Mouse (Mus musculus) forebrain, embryonic 14.5 days (tissue): Measurements from ENCODE around the gene Sugp2. TPM values are rescaled to one million over a fixed set of nuclear protein-coding genes. Genes with fewer than 3 reads are reported as not detected.
"Not testable (repeated sequence)": the region's sequence is repeated elsewhere in the genome, so short reads cannot be mapped to it uniquely, and the experiment has no call there.

Experiments
- ATAC-seq: fragments of 200-750 bp; cut with Nextera tagmentation; 2 replicates; pipeline ENCODE4 v1.8.0; 2017; ENCODE audit warnings: mild to moderate bottlenecking, moderate library complexity
- DNase-seq: peaks from one replicate; pipeline ENCODE4 v3.0.0-alpha.2; 2015; ENCODE audit warnings: low spot score
- H3K27ac ChIP-seq: fragments of 300-500 bp; sonication (generic); 2 replicates; pipeline ENCODE4 v1.5.1; 2014; ENCODE audit warnings: low read depth, mild to moderate bottlenecking, control low read depth, low read length, moderate library complexity
- H3K27me3 ChIP-seq: fragments of 300-500 bp; sonication (generic); replicated peaks from 2 replicates; pipeline ENCODE4 v1.6.1; 2014; ENCODE audit warnings: low read length, control low read depth, mixed read lengths; ENCODE audit not compliant: control insufficient read depth, insufficient read depth
- H3K36me3 ChIP-seq: fragments of 300-500 bp; sonication (generic); 2 replicates; pipeline ENCODE4 v1.6.1; 2014; ENCODE audit warnings: low read length, control low read depth; ENCODE audit not compliant: control insufficient read depth, insufficient read depth
- H3K4me1 ChIP-seq: fragments of 300-500 bp; sonication (generic); 2 replicates; pipeline ENCODE4 v1.6.1; 2014; ENCODE audit warnings: antibody characterized with exemption, low read length, control low read depth; ENCODE audit not compliant: control insufficient read depth, insufficient read depth
- H3K4me2 ChIP-seq: fragments of 300-500 bp; sonication (generic); 2 replicates; pipeline ENCODE4 v1.6.1; 2014; ENCODE audit warnings: mild to moderate bottlenecking, control low read depth, low read length
- H3K4me3 ChIP-seq: fragments of 300-500 bp; sonication (generic); 2 replicates; pipeline ENCODE4 v1.5.1; 2014; ENCODE audit warnings: low read depth, low read length, control low read depth
- H3K9ac ChIP-seq: fragments of 300-500 bp; sonication (generic); 2 replicates; pipeline ENCODE4 v1.6.1; 2014; ENCODE audit warnings: mild to moderate bottlenecking, low read length, control low read depth, moderate library complexity
- H3K9me3 ChIP-seq: fragments of 300-500 bp; sonication (generic); replicated peaks from 2 replicates; pipeline ENCODE4 v1.6.1; 2016; ENCODE audit warnings: low read length, control low read depth, mixed read lengths; ENCODE audit not compliant: control insufficient read depth
- WGBS: fragments of 180-500 bp; shearing (Covaris S2); extraction: QIAGEN DNeasy Blood & Tissue Kit; methylation state at CpG from one replicate; pipeline ENCODE4 v1.1.7; 2014; 5-methylcytosine and 5-hydroxymethylcytosine counted together
- polyA plus RNA-seq: library from polyadenylated mRNA; unstranded; fragments of >200 nt; fragmentation: Nextera tagmentation; extraction: Ambion mirVana; gene quantifications from 2 replicates; pipeline ENCODE4 v1.2.1, GENCODE M21; 2014

Gene Sugp2
- polyA plus RNA-seq, 1 experiment from 2014 or later: 55.6 TPM

DNA sequence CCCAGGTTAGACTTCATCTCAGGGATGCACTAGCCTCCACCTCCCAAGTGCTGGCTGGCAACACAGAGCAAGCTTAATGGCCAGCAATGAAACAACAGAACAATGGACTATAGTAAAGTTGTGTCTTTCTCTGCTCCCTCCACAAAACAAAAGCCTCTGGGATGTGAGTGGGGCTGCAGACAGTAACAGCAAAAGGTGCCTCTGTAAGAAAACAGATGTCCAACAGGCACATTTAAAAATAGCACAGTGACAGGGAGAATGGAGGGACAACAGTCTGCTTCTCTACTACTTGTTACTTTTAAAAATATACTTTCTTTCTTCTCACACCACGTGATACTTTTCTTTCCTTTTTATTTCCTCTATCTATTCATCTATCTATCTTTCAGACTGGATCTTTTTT lies 29.3 kb upstream of the Sugp2 start:
- H3K27me3 ChIP-seq: no peaks in the 10 kb centered on the region
- H3K36me3 ChIP-seq: no peaks in the 10 kb centered on the region
- H3K9ac ChIP-seq: no peak overlapping the region
- no peaks in the 10 kb centered on the region for H3K4me1 ChIP-seq
- DNase-seq: no peak
- 64% methylated on average over 1 of the region's 1 CpGs for WGBS
- no peak overlapping the region for H3K4me2 ChIP-seq
- no peak overlapping the region for H3K4me3 ChIP-seq
- no peak for ATAC-seq
- H3K27ac ChIP-seq: no peak overlapping the region
- H3K9me3 ChIP-seq: no peaks in the 10 kb centered on the region

DNA sequence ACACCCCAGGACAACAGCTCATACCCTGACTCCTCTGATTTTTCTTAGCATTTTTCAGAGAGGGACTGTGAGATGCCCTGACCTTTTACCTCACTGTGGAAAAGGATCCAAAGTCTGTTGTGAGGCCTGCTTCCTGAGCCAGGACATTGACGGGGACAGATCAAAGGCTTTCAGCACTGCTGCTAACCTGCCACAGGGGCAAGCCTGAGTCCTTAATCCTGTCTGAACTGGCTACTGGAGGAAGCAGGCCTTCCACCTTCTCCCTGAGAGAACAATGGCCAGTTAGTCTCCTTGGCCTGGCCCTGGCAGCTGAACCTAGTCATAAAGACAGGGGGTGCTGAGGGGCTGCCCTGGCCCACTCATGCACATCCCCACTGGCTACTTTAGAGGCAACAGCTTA lies 25.9 kb upstream of the Sugp2 start:
- DNase-seq (no peak), ATAC-seq (no peak)
- H3K4me2 ChIP-seq: no peak overlapping the region
- H3K27ac ChIP-seq: no peak overlapping the region
- H3K27me3 ChIP-seq: no peaks in the 10 kb centered on the region
- H3K4me1 ChIP-seq: peaks cover 5% of the 10 kb centered on the region; the same call in 1 of the 2 replicates
- 44% methylated on average over 1 of the region's 1 CpGs for WGBS
- no peaks in the 10 kb centered on the region for H3K36me3 ChIP-seq
- H3K9ac ChIP-seq: no peak overlapping the region
- no peak overlapping the region for H3K4me3 ChIP-seq
- no peaks in the 10 kb centered on the region for H3K9me3 ChIP-seq

DNA sequence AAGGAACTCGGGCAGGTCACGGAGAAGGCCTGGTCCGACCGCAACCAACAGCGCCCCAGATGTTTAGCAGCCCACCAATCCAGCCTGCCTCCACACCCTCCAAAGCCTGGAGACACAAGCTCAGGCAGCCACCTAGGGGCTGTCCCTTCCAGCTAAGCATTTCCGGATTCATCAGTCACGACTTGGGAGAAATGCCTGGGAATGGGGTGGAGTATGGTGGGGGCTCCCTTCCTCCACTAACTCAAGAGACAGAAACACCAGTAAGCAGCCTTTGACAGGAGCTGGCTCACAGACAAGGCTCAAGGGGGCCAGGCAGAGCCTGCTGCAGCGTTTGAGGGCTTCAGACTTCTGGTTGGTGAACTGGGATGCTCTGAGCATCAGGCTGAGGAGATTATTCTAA lies 23.5 kb upstream of the Sugp2 start:
- H3K27ac ChIP-seq: no peak overlapping the region
- H3K4me2 ChIP-seq: no peak overlapping the region
- peaks cover 7% of the 10 kb centered on the region; the same call in 1 of the 2 replicates for H3K4me1 ChIP-seq
- no peaks in the 10 kb centered on the region for H3K27me3 ChIP-seq
- 34% methylated on average over 8 of the region's 8 CpGs for WGBS
- H3K9me3 ChIP-seq: no peaks in the 10 kb centered on the region
- ATAC-seq (no peak), DNase-seq (no peak)
- no peaks in the 10 kb centered on the region for H3K36me3 ChIP-seq
- H3K9ac ChIP-seq: no peak overlapping the region
- H3K4me3 ChIP-seq: no peak overlapping the region

DNA sequence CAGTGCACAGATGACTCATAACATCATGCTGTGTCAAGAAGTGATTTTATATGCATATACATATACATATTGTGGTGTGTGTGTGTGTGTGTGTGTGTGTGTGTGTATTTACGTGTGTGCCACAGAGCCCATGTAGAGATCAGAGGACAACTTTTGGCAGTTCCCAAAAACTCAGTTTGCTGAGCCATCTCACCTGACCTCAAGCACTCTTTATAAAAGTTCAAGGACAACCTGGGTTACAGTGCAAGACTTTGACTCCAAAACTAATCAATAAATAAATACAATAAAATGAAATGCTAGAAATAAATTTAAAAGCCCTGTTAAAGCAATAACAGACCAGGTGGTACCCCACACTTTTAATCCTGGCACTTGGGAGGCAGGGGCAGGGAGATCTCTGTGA lies 22.8 kb upstream of the Sugp2 start:
- Histone ChIP-seq H3K4me2 (peak overlapping the region; percentile 96), H3K36me3 (no peaks in the 10 kb centered on the region), H3K4me1 (peaks cover 7% of the 10 kb centered on the region; the same call in 1 of the 2 replicates), H3K27me3 (no peaks in the 10 kb centered on the region), H3K4me3 (peak overlapping the region; percentile 60), H3K27ac (no peak overlapping the region), H3K9ac (peak overlapping the region; percentile 66; the same call in 1 of the 2 replicates), H3K9me3 (no peaks in the 10 kb centered on the region)
- WGBS: 79% methylated on average over 1 of the region's 1 CpGs
- DNase-seq (no peak), ATAC-seq (no peak)

DNA sequence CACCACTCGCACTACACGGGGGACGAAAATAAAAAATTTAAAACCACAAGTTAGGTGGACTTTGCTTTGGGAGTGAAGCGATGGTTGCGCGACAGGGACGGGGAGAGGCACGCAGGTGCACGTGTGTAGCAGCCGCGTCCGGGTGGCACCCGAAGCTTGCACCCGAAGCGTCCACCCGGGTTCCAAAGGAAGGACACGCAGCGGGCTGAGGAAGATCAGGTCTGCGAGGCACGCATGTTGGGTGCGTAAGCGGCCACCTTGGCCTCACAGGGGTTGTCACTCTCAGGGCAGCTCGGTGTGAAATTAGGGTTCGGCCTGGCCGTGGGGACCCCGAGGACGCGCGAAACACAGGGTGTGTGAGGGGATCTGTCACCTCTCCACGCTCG lies 22.3 kb upstream of the Sugp2 start:
- H3K4me3 ChIP-seq: peak overlapping the region; percentile 60
- H3K9ac ChIP-seq: peak overlapping the region; percentile 66
- H3K9me3 ChIP-seq: no peaks in the 10 kb centered on the region
- peaks cover 7% of the 10 kb centered on the region; the same call in 1 of the 2 replicates for H3K4me1 ChIP-seq
- no peaks in the 10 kb centered on the region for H3K36me3 ChIP-seq
- WGBS: 2% methylated on average over 29 of the region's 31 CpGs
- peak overlapping the region; percentile 96 for H3K4me2 ChIP-seq
- ATAC-seq (no peak), DNase-seq (no peak)
- no peaks in the 10 kb centered on the region for H3K27me3 ChIP-seq
- H3K27ac ChIP-seq: no peak overlapping the region

DNA sequence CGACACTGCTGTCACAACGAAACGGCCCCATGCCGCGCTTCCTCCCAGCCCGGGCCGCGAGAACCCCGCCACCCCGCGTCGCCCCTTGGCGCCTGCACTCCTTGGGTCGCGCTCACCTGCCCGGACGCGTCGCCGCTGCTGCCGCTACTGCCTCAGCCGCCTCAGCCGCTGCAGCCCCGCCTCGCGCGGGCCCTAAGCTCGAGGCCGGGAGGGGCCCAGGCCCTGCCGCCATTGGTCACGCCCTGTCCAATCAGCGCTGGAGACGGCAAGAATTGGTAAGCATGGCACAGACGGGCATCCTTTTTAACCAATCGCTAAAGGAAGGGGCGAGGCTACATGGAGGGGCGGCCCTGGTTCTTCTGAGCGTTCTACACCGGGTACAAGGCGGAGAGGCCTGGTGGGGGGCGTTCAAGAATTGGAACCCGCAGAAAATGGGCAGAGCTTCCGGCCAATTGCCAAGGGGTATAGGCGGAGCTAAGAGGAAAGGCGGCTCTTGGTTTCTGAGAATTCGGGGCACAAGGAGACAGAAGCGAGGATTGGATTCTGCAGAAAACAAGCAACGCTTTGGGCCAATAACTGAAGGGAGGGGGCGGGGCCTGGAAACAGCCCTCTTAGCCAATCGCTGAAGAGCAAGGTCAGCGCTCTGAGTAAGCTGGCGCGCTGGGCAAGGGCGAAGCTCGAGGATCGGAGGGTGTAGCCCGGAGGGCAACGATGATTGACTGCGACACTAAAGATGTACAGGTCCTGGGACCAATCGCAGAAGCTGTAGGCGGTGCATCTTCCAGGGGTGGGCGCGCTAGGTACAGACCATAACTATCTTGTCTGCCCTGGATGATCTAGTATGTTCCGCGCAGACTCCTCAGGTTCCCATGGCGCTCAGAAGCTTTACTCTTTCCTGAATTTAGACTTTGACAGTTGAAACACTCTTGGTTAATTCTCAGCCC lies 21.6 kb upstream of the Sugp2 start, which contains the start of gene Slc25a42:
Gene Slc25a42, minus strand, starts transcription at position 194 of the 944 bp plus-strand sequence.
- ATAC-seq (peak; percentile 99), DNase-seq (peak; percentile 100)
- Histone ChIP-seq H3K4me2 (peak within 1 kb of the TSS; percentile 96), H3K27ac (0 out of 2 replicates have a peak within 1 kb of the TSS, but pooled peaks have one; percentile 46), H3K4me1 (peaks cover 7% of the 10 kb centered on the region; the same call in 1 of the 2 replicates), H3K4me3 (peak within 1 kb of the TSS; percentile 60), H3K36me3 (no peaks in the 10 kb centered on the region), H3K27me3 (no peaks in the 10 kb centered on the region), H3K9ac (peak within 1 kb of the TSS; percentile 66), H3K9me3 (no peaks in the 10 kb centered on the region)
- under 1% methylated on average over 58 of the region's 66 CpGs for WGBS

DNA sequence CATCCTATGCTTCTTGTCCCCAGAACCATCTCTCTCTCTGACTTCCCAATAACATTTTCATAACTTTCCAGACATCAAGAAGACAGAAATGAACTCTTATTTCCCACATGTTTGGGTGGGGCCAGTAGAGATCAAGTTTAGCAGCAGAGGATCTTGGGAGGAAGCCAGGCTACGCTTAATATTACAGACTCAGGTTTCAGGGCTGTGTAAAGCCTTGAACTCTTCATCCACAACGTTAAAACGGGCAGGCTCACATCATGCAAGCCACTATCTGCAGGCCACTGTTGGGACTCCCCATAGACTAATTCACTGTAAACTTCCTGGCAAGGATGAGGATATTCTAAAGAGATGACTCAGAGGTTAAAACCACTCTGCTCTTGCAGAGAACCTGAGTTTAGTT lies 19.6 kb upstream of the Sugp2 start:
- Histone ChIP-seq H3K4me2 (no peak overlapping the region), H3K27me3 (no peaks in the 10 kb centered on the region), H3K9ac (no peak overlapping the region), H3K4me3 (no peak overlapping the region), H3K27ac (no peak overlapping the region), H3K9me3 (no peaks in the 10 kb centered on the region), H3K36me3 (no peaks in the 10 kb centered on the region), H3K4me1 (peaks cover 7% of the 10 kb centered on the region; the same call in 1 of the 2 replicates)
- ATAC-seq (no peak), DNase-seq (no peak)
- 72% methylated on average over 3 of the region's 3 CpGs for WGBS

DNA sequence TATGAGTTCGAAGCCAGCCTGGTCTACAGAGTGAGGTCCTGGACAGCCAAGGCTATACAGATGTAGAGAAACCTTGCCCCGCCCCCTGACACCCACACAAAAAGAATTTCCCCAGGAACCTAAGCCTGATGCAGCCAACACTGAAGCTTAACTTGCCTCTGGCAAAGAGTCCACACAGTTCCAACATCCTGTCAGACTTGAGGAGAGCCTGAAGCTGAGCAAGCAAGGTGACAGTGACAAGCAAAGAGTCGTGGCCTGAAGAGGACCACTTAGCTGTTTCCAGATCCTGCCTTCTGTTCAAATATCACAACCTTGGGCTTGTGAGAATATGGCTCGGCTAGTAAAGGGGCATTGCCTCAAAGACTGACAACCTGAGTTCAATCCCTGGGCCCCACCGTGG lies 18.9 kb upstream of the Sugp2 start:
- no peak overlapping the region for H3K27ac ChIP-seq
- H3K27me3 ChIP-seq: no peaks in the 10 kb centered on the region
- H3K9me3 ChIP-seq: no peaks in the 10 kb centered on the region
- ATAC-seq (no peak), DNase-seq (no peak)
- H3K4me2 ChIP-seq: no peak overlapping the region
- H3K36me3 ChIP-seq: no peaks in the 10 kb centered on the region
- 74% methylated on average over 5 of the region's 5 CpGs for WGBS
- H3K4me3 ChIP-seq: no peak overlapping the region
- H3K4me1 ChIP-seq: peaks cover 7% of the 10 kb centered on the region; the same call in 1 of the 2 replicates
- no peak overlapping the region for H3K9ac ChIP-seq

DNA sequence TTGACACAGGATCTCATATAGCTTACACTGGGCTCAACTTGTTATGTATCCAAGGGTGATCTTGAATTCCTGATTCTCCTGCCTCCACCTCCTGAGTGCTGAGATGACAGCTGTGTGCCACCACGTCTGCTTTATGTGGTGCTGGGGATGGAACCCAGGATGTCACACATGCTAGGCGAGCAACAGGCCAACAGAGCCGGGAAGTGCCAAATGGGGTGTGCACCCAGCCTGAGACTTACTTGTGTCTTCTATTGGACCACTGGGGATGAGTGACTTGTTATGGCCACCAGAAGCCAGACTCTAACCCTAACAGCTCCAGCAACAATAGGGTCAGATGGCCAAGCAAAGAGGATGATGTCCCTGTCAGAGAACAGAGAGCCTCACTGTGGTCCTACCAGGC lies 17.9 kb upstream of the Sugp2 start:
- H3K36me3 ChIP-seq, DNase-seq, H3K9me3 ChIP-seq, H3K27me3 ChIP-seq, H3K4me3 ChIP-seq, H3K27ac ChIP-seq, H3K4me2 ChIP-seq, H3K4me1 ChIP-seq, H3K9ac ChIP-seq, ATAC-seq: not testable (repeated sequence)
- WGBS: 69% methylated on average over 3 of the region's 3 CpGs
